Mouse (Mus musculus) liver, adult 2 months (tissue): ENCODE results near the gene Mogs. TPM values are rescaled to one million over a fixed set of nuclear protein-coding genes. Genes with fewer than 3 reads are reported as not detected.

ENCODE experiments used
- DNase-seq: peaks from one replicate; pipeline ENCODE4 v3.0.0-alpha.2; 2011; ENCODE audit warnings: low read depth, low spot score; ENCODE audit errors: extremely low read depth
- H3K27ac ChIP-seq: fragments of 200-500 bp; replicated peaks from 2 replicates; pipeline ENCODE4 v1.5.1; 2012; ENCODE audit warnings: low read depth, mild to moderate bottlenecking, control low read depth, inconsistent platforms, low read length; ENCODE audit not compliant: insufficient read depth
- H3K27me3 ChIP-seq: fragments of 200-500 bp; 2 replicates; pipeline ENCODE4 v1.6.1; 2012; ENCODE audit warnings: mild to moderate bottlenecking, moderate library complexity, low read length, inconsistent platforms; ENCODE audit not compliant: control insufficient read depth, insufficient read depth
- H3K36me3 ChIP-seq: fragments of 200-500 bp; 2 replicates; pipeline ENCODE4 v1.6.1; 2012; ENCODE audit warnings: low read length, inconsistent platforms; ENCODE audit not compliant: control insufficient read depth, insufficient read depth
- H3K4me1 ChIP-seq: fragments of 200-500 bp; 2 replicates; pipeline ENCODE4 v1.6.1; 2011; ENCODE audit warnings: low read length; ENCODE audit not compliant: control insufficient read depth, insufficient read depth
- H3K4me3 ChIP-seq: fragments of 200-500 bp; 2 replicates; pipeline ENCODE4 v1.5.1; 2011; ENCODE audit warnings: low read depth, mild to moderate bottlenecking, control low read depth, low read length, moderate library complexity; ENCODE audit not compliant: insufficient read depth
- H3K79me2 ChIP-seq: fragments of 200-500 bp; 2 replicates; pipeline ENCODE4 v1.6.1; 2012; ENCODE audit warnings: inconsistent platforms, mild to moderate bottlenecking, low read length, moderate library complexity; ENCODE audit not compliant: control insufficient read depth, insufficient read depth
- H3K9ac ChIP-seq: fragments of 200-500 bp; 2 replicates; pipeline ENCODE4 v1.6.1; 2012; ENCODE audit warnings: low read depth, mild to moderate bottlenecking, control low read depth, inconsistent platforms, low read length
- CTCF ChIP-seq: fragments of 200-500 bp; IDR thresholded peaks from 2 replicates; pipeline ENCODE4 v1.5.1; 2011; ENCODE audit warnings: low read depth, low read length, control low read depth
- POLR2A ChIP-seq: fragments of 200-500 bp; IDR thresholded peaks from 2 replicates; pipeline ENCODE4 v1.6.1; 2011; ENCODE audit warnings: low read length, control low read depth; ENCODE audit not compliant: insufficient read depth; ENCODE audit errors: extremely low read depth
- WGBS: fragments of 180-500 bp; shearing (Covaris S2); methylation state at CpG from one replicate; pipeline ENCODE4 v1.1.7; 2018; 5-methylcytosine and 5-hydroxymethylcytosine counted together
- polyA plus RNA-seq: library from polyadenylated mRNA; depleted of rRNA; stranded (reverse); fragments of >200 nt; gene quantifications from 2 replicates; pipeline ENCODE4 v1.2.3, GENCODE M21; 2012; rRNA removed
- total RNA-seq: library from RNA; depleted of rRNA; stranded (reverse); fragments of >200 nt; gene quantifications from 2 replicates; pipeline ENCODE4 v1.2.3, GENCODE M21; 2014; rRNA removed

Gene Mogs
- total RNA-seq (28.2 and 38.7 TPM in 2 replicates), polyA plus RNA-seq (51.3 and 66.1 TPM in 2 replicates)

DNA sequence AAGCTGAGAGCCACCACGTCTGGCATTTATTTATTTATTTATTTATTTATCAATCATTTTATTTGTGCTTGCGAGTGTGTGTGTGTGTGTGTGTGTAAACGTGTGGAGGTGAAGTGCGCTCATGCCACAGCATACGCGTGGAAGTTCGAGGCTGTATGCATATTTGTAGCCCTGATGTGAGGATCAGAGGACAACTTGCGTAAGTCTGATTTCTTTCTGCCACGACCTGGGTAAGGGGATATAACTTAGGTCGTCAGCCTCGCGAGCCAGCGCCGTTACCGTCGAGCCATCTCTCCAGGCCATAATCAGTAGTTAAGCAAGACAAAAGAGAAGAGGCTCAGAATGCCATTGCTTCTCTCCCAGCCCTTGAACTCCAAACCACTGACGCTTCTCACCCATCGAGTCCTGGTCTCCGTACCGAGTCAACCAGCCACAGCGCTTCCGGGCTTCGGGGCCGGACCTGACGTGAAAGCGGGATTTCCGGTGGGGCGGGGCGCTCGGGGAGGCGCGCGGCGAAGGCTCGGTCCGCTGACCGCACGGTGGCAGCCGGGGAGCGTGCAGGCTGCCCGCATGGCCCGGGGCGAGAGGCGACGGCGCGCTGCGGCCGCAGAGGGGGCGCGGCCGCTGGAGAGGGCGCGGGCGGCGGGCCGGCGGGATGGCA lies at the start of gene Mogs:
Gene Mogs (plus strand): TSS at position 486 of the 661 bp plus-strand sequence.
- no peaks in the 10 kb centered on the region for H3K36me3 ChIP-seq
- H3K4me3 ChIP-seq, result peak within 1 kb of the TSS; percentile 93
- H3K27ac ChIP-seq, result peak within 1 kb of the TSS; percentile 98
- peak; percentile 81 for DNase-seq
- peak; percentile 62 for TF ChIP-seq CTCF
- peak; percentile 88 for TF ChIP-seq POLR2A
- H3K4me1 ChIP-seq, result peaks cover 17% of the 10 kb centered on the region
- H3K27me3 ChIP-seq, result no peaks in the 10 kb centered on the region
- WGBS, result under 1% methylated on average over 52 of the region's 58 CpGs
- peak within 1 kb of the TSS; percentile 93 for H3K9ac ChIP-seq
- peaks cover 4% of the 10 kb centered on the region; the same call in 1 of the 2 replicates for H3K79me2 ChIP-seq

DNA sequence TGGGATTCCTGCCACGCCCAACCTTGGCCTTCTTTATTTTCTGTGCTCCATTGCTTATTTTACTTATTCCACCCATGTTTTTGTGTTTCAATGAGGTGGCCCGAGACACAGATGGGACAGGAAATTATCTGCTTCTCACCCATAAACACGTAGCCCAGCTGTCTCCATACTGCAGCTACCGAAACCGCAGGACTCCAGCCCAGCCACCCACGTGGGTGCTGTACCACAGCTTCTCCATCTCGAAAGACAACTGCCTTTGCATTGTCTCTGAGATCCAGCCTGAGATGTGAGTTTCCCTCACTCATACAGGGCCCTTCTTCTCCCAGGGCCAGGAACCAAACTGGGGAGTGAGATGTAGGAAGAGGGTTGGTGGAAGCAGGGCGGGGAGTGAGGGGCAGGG lies 49.3 kb upstream of the Mogs start:
- Histone ChIP-seq H3K36me3 (no peaks in the 10 kb centered on the region), H3K4me3 (no peak overlapping the region), H3K27me3 (peaks cover 24% of the 10 kb centered on the region), H3K9ac (no peak overlapping the region), H3K79me2 (no peaks in the 10 kb centered on the region), H3K4me1 (0 out of 2 replicates have a peak, but pooled peaks cover 1% of the 10 kb centered on the region), H3K27ac (no peak overlapping the region)
- no peak for DNase-seq
- TF ChIP-seq POLR2A (no peak), CTCF (no peak)
- 82% methylated on average over 8 of the region's 8 CpGs for WGBS

DNA sequence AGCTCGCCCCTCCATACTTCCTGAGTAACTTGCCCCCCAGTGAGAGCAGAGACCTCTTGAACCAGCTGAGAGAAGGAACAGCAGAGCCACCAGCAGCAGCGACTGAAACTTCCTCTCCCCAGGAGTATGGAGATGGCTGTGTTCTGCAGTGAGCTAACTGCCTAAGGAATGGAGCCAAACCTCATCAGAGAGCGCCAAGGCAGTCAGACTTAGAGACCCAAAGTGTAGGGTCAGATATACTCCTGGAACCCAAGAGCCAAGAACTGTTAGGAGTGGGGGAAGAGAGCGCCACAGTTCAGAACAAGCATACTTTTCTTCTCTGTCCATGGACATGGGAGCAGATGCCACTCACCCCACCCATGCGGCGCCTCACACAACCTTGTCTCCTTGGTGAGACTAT lies 48.9 kb upstream of the Mogs start:
- TF ChIP-seq CTCF (no peak), POLR2A (no peak)
- WGBS, result 84% methylated on average over 6 of the region's 6 CpGs
- Histone ChIP-seq H3K4me3 (no peak overlapping the region), H3K36me3 (no peaks in the 10 kb centered on the region), H3K27me3 (peaks cover 29% of the 10 kb centered on the region), H3K27ac (no peak overlapping the region), H3K79me2 (no peaks in the 10 kb centered on the region), H3K9ac (no peak overlapping the region), H3K4me1 (0 out of 2 replicates have a peak, but pooled peaks cover 1% of the 10 kb centered on the region)
- DNase-seq, result no peak

DNA sequence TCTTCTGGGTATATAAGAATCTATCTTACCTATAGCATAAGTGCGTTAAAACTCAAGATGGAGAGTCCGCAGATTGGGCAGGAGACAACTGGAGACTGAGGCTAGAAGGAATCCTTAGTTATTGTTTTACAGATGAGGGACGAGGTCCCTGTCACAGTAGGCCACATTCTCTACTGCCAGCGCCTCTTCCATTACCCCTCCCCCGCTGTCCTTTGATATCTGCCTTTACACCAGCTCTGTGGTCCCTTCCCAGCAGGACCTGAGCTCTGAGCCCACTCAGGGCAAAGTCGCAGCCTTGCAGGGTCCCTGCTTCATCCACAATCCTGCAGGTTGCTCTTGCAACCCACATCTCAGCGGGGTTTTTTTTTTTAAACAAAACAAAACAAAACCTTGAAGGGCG lies 47.1 kb upstream of the Mogs start:
- Histone ChIP-seq H3K27ac (no peak overlapping the region), H3K4me1 (0 out of 2 replicates have a peak, but pooled peaks cover 1% of the 10 kb centered on the region), H3K27me3 (peaks cover 39% of the 10 kb centered on the region), H3K4me3 (no peak overlapping the region), H3K79me2 (no peaks in the 10 kb centered on the region), H3K9ac (no peak overlapping the region), H3K36me3 (no peaks in the 10 kb centered on the region)
- 48% methylated on average over 8 of the region's 8 CpGs for WGBS
- no peak for TF ChIP-seq POLR2A
- no peak for TF ChIP-seq CTCF
- no peak for DNase-seq

DNA sequence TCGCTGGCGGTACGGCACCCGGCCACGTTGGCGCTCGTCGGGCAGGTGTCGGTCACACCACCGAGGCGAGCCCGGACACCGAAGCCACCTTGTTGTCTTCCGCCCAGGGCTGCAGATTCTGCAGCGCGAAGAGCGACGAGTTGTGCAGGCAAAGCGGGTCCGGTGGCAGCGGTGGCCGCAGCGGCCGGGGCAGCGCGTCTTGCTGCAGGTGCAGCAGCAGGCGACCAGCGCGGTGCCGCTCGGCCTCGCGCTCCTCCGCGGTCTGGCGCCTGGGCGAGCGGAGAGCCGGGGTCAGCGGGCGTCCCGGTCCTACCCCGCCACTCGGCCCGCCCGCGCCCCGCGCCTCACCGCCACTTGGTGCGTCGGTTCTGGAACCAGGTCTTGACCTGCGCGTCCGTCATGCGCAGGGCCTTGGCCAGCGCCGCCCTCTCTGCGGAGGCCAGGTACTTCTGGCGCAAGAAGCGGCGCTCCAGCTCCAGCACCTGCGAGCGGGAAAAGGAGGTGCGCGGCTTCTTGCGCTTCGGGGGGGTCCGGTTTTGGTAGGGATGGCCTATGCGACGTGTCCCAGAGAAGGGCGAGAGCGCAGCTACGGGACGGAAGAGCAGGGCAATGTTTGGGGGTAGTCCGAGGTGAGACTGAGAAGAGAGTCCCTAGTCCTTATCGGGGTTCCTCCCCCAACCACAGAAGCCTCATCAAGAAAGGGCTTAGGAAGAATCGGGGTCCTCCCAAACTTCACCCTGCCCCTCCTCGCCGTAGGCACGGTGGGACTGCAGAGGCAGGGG lies 46.4 kb upstream of the Mogs start:
- no peak for TF ChIP-seq CTCF
- TF ChIP-seq POLR2A, result no peak
- Histone ChIP-seq H3K27ac (no peak overlapping the region), H3K36me3 (no peaks in the 10 kb centered on the region), H3K27me3 (peaks cover 39% of the 10 kb centered on the region), H3K9ac (peak overlapping the region; percentile 0), H3K79me2 (no peaks in the 10 kb centered on the region), H3K4me3 (peak overlapping the region; percentile 49; the same call in 1 of the 2 replicates), H3K4me1 (0 out of 2 replicates have a peak, but pooled peaks cover 1% of the 10 kb centered on the region)
- WGBS, result 3% methylated on average over 81 of the region's 81 CpGs
- no peak for DNase-seq
